Mouse (Mus musculus): ENCODE data around the gene Mis18bp1.

GRCm38 (mm10) chr12:65206431-65206830 lies 34.0 kb upstream of the Mis18bp1 start:
- no peak for TF ChIP-seq CTCF (IDR thresholded peaks at IDR 0.05; ENCODE audit: low read depth)
- no peak for TF ChIP-seq EP300 (IDR thresholded peaks at IDR 0.05; ENCODE audit: low read depth)
